ENCODE assay signal across 8 mouse cellular contexts in genomic region chr8:124643540-124644339, GRCm38 (mm10). TPM values are rescaled to one million over a fixed set of nuclear protein-coding genes. Genes with fewer than 3 reads are reported as not detected.
A peak's percentile ranks its signal among the peaks of the same experiment; 100 is the strongest.
DNase-seq lines count a peak whose midpoint lies in the region; ATAC-seq and TF ChIP-seq lines count a peak whose summit lies in the region.

No protein-coding gene starts in this region.

- H3K9ac ChIP-seq in heart, embryonic 15.5 days: peak overlapping the region; percentile 54
- peak overlapping the region; percentile 18; the same call in 1 of the 2 replicates for H3K9ac ChIP-seq in stomach, postnatal 0 days (ENCODE audit: low read length)

- WGBS in embryonic facial prominence, embryonic 10.5 days: 81% methylated on average over 18 of the region's 18 CpGs
- 15% methylated on average over 18 of the region's 18 CpGs for WGBS in heart, embryonic 15.5 days
- WGBS in stomach, postnatal 0 days: 32% methylated on average over 18 of the region's 18 CpGs

- peak; percentile 92 for ATAC-seq in heart, embryonic 15.5 days (replicated peaks; ENCODE audit: insufficient number of reproducible peaks, insufficient read depth, low FRiP score, low read depth)
- ATAC-seq in stomach, postnatal 0 days (ENCODE audit: low FRiP score, low TSS enrichment): peak; percentile 73
- no peak for ATAC-seq in inflammation-experienced regulatory T-cells, adult 6 months

- TF ChIP-seq EP300 in stomach, postnatal 0 days (optimal IDR thresholded peaks at IDR 0.05): no peak

- peaks cover 56% of the 10 kb centered on the region for H3K36me3 ChIP-seq in embryonic facial prominence, embryonic 10.5 days (replicated peaks)
- H3K36me3 ChIP-seq in heart, embryonic 15.5 days: peaks cover 25% of the 10 kb centered on the region
- peaks cover 3% of the 10 kb centered on the region; the same call in 1 of the 2 replicates for H3K36me3 ChIP-seq in stomach, postnatal 0 days (ENCODE audit: control insufficient read depth, insufficient read depth, low read length)

- H3K9me3 ChIP-seq in embryonic facial prominence, embryonic 10.5 days: no peaks in the 10 kb centered on the region
- no peaks in the 10 kb centered on the region for H3K9me3 ChIP-seq in heart, embryonic 15.5 days (replicated peaks)
- H3K9me3 ChIP-seq in stomach, postnatal 0 days (ENCODE audit: control insufficient read depth, low read length): no peaks in the 10 kb centered on the region

- peaks cover 20% of the 10 kb centered on the region for H3K4me1 ChIP-seq in embryonic facial prominence, embryonic 10.5 days
- peaks cover 74% of the 10 kb centered on the region for H3K4me1 ChIP-seq in heart, embryonic 15.5 days (replicated peaks)
- peaks cover 7% of the 10 kb centered on the region for H3K4me1 ChIP-seq in stomach, postnatal 0 days (replicated peaks; ENCODE audit: control insufficient read depth, insufficient read depth)

- H3K4me3 ChIP-seq in embryonic facial prominence, embryonic 10.5 days: no peak overlapping the region
- H3K4me3 ChIP-seq in heart, embryonic 15.5 days: no peak overlapping the region
- H3K4me3 ChIP-seq in stomach, postnatal 0 days (ENCODE audit: low read depth, low read length): no peak overlapping the region

- intact Hi-C loops in gastrocnemius, postnatal 14 days (cut with DNase I; ENCODE audit: low total_unique reads): no loop called here
- intact Hi-C loops in gastrocnemius, postnatal 36 days (cut with DNase I): no loop called here

- TF ChIP-seq CTCF in stomach, postnatal 0 days (IDR thresholded peaks at IDR 0.05; ENCODE audit: low read depth): no peak

- DNase-seq in gastrocnemius, postnatal 14 days: peak; percentile 32
- no peak for DNase-seq in gastrocnemius, postnatal 36 days
- no peak for DNase-seq in embryonic facial prominence, embryonic 10.5 days (ENCODE audit: low spot score)
- peak; percentile 60 to 64 for DNase-seq in kidney, postnatal 36 days
- peak; percentile 77 to 88 for DNase-seq in lung, postnatal 4 days
- DNase-seq in stomach, postnatal 0 days (ENCODE audit: low spot score): peak; percentile 70

- peak overlapping the region; percentile 48 for H3K4me2 ChIP-seq in heart, embryonic 15.5 days
- peak overlapping the region; percentile 36; the same call in 1 of the 2 replicates for H3K4me2 ChIP-seq in stomach, postnatal 0 days (replicated peaks; ENCODE audit: low read depth)

- peak overlapping the region; percentile 48; the same call in 1 of the 2 replicates for H3K27ac ChIP-seq in embryonic facial prominence, embryonic 10.5 days (replicated peaks)
- H3K27ac ChIP-seq in heart, embryonic 15.5 days: peak overlapping the region; percentile 99
- H3K27ac ChIP-seq in stomach, postnatal 0 days (replicated peaks): peak overlapping the region; percentile 78

- H3K27me3 ChIP-seq in embryonic facial prominence, embryonic 10.5 days (replicated peaks; ENCODE audit: low read depth, poor library complexity, severe bottlenecking): no peaks in the 10 kb centered on the region
- no peaks in the 10 kb centered on the region for H3K27me3 ChIP-seq in heart, embryonic 15.5 days
- H3K27me3 ChIP-seq in stomach, postnatal 0 days (ENCODE audit: control insufficient read depth, insufficient read depth, low read length): no peaks in the 10 kb centered on the region

RNA-seq across cellular contexts. Expression of gene 2310022B05Rik, which starts 19.4 kb away (rescaled TPM):
- total RNA-seq in gastrocnemius, postnatal 14 days (2021): 10 to 100 TPM; 21.4 to 25.8 TPM
- total RNA-seq in gastrocnemius, postnatal 36 days (2021): 10 to 100 TPM in 1 of 2 experiments, 1 to 10 TPM in 1; 9.9 to 12.1 TPM
- polyA plus RNA-seq in embryonic facial prominence, embryonic 10.5 days (2016; fragmentation: Nextera tagmentation; extraction: Ambion mirVana): 24.2 and 24.4 TPM in 2 replicates
- 40.9 and 49.2 TPM in 2 replicates for polyA plus RNA-seq in heart, embryonic 15.5 days (2015; fragmentation: Nextera tagmentation; extraction: Ambion mirVana)
- 17.9 and 20.0 TPM in 2 replicates for polyA plus RNA-seq in stomach, postnatal 0 days (2015; fragmentation: Nextera tagmentation; extraction: Ambion mirVana)
- polyA plus RNA-seq in inflammation-experienced regulatory T-cells, adult 6 months (2017; shearing (Covaris generic)): 1 to 10 TPM in 2 of 3 experiments, under 1 TPM in 1; 0.60 to 1.6 (median 1.6) TPM

Comparison
In these comparisons a context has a peak if more than half of its experiments do, and no peak if none do; other contexts are left out.
1. DNase-seq: peak in gastrocnemius, postnatal 14 days (single experiment), kidney, postnatal 36 days (2 of 2), lung, postnatal 4 days (2 of 2) and stomach, postnatal 0 days (single experiment); none in gastrocnemius, postnatal 36 days (0 of 2) and embryonic facial prominence, embryonic 10.5 days (single experiment).
2. H3K27ac ChIP-seq: peak in every context shown above with its lines; median percentile 99 in heart, embryonic 15.5 days; 78 in stomach, postnatal 0 days; 48 in embryonic facial prominence, embryonic 10.5 days.